Mouse (Mus musculus) ovary, postnatal 36 days (tissue): ENCODE measurements around the gene Arhgap45.

Experiments used
- DNase-seq: peaks from one replicate; pipeline ENCODE4 v3.0.0; 2022; ENCODE audit warnings: low spot score, mixed read lengths

Gene Arhgap45

DNA sequence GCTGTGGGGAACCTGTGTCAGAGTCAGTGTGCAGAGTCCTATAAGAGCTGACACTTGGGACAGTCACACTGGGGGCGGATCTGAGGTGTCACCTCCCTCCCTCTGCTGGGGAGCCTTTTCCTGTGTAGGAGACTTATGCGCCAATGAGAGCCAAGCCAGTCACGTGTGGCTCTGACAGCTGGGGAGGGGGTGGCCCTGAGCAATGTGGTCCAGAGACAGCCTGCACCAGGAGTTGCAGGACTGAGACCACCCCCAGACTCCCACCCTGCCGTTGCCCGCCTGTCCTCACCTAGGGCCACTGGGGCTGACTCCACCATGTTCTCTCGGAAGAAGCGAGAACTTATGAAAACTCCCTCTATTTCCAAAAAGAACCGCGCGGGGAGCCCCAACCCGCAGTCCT is at the start of gene Arhgap45:
Gene Arhgap45, plus strand, starts transcription at position 143 of the 400 bp plus-strand sequence.
- no peak for DNase-seq

DNA sequence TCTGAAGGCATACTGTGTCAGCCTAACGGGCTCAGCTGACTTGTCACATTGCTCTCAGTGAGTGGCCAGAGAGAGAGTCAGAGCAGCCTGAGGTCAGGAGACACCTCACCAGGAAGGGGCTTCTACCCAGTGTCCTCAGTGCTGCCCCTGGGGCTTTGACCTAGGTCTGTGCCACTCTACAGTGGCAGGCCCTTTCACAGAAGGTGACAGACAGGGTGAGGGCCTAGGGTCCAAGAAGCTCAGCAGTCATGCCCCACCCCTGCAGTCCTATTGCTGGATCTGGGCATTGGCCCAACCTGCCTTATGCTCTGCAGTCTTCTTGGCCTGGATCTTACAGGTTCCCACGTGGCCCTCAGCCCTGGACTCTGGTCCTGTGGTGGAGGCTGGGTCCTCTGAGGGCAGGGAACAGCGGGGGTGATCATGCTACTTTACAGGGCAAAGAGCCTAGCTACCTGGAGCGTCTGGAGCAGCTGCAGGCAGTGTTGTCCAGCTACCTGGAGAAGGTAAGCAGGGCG is 49.5 kb upstream of the Arhgap45 start:
- DNase-seq = no peak

DNA sequence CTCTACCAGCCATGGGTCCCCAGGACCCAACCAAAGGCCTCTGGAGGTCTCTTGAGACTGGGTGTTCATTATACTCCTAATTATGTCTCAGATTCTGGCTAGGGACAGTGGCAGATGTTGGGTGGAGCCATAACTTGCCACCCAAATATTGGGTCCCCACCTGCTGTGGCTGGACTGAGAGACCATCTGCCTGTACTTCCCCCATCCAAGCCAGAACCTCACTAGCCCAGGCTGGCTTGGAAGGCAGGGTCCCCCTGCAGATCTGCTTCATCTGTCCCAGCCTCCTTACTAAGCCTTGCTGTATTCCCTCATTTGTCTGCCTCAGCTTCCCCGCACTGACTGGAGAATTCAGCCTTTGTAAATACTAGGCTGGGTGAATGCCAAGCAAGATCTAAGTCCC is 48.3 kb upstream of the Arhgap45 start:
- no peak for DNase-seq

DNA sequence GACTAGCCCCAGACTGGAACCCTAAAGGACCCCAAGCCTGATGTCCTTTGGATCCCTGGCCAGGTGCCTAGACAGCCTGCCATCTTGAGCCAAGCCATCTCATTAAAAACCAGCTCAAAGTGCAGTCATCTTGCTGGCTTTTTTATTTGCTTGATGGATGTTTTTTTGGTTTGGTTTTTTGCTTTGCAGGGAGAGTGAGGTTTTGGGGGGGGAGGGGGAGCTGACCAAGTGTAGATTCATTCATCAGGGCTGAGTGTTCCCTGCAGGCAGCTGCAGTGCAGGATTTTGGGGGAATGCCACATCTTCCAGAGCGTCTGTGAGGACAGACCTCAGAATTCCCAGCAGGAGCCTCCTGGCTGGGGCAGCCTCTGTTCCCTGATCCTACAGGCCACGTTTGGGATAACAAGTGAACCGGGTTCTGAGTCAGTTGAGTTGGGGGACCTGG is 47.3 kb upstream of the Arhgap45 start:
- DNase-seq = no peak

DNA sequence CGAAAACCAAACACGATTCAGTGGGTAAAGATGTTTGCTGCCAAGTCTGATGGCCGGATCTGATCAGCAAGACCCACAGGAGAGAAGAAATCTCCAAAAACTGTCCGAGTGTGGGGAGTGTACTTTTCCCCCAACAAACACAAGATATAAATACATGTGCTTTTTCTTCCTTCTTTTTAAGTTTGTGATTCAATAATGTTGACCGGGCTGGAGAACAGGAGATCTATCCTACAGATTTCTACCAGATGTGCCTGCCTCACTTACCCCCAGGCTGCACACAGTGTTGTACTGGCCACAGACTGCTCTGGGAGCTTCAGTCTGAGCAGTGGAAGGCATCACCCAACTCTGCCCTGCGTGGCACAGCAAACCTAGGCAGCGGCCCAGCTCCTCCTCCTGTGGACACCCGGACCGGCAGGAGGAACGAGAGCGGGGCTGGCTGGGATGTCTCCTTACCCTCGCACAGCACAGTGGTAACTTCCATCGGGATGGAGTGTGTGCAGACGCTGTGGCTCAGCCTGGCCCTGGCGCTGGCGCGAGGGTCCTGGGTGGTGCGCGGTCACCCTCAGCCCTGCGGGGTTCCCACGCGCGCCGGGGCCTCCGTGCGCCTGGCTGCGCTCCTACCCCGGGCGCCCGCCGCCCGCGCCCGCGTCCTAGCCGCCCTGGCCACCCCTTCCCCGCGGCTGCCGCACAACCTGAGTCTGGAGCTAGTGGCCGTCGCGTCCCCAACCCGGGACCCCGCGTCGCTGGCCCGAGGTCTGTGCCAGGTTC is 45.9 kb upstream of the Arhgap45 start, which contains the start of gene Grin3b:
Gene Grin3b, plus strand, starts transcription at position 301 of the 768 bp plus-strand sequence.
- DNase-seq = no peak

DNA sequence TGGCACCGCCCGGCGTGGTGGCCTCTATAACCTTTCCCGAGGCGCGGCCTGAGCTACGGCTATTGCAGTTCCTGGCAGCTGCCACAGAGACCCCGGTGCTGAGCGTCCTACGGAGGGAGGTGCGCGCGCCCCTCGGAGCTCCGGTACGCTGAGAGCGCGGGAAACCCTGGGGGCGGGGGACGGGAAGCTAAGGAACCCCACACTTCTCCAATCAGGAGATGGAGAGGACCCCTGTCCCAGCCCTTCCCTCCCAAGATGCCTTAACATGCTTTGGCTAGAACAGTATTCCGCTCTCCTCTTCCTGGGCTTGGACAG is 45.3 kb upstream of the Arhgap45 start:
- no peak for DNase-seq

DNA sequence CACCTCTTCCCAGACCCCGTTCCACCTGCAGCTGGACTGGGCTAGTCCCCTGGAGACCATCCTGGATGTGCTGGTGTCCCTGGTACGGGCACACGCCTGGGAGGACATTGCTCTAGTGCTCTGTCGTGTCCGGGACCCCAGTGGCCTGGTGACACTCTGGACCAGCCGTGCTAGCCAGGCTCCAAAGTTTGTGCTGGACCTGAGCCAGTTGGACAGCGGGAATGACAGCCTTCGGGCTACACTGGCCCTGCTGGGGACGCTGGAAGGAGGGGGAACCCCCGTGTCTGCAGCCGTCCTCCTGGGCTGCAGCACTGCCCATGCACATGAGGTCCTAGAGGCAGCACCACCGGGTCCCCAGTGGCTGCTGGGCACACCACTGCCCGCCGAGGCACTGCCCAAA is 43.6 kb upstream of the Arhgap45 start:
- no peak for DNase-seq

DNA sequence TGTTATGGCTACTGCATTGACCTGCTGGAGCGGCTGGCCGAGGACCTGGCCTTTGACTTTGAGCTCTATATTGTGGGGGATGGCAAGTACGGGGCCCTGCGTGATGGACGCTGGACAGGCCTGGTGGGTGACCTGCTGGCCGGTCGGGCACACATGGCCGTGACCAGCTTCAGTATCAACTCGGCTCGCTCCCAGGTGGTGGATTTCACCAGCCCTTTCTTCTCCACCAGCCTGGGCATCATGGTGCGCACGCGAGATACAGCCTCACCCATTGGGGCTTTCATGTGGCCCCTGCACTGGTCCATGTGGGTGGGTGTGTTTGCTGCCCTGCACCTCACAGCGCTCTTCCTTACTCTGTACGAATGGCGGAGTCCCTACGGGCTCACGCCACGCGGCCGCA is 42.4 kb upstream of the Arhgap45 start:
- no peak for DNase-seq

DNA sequence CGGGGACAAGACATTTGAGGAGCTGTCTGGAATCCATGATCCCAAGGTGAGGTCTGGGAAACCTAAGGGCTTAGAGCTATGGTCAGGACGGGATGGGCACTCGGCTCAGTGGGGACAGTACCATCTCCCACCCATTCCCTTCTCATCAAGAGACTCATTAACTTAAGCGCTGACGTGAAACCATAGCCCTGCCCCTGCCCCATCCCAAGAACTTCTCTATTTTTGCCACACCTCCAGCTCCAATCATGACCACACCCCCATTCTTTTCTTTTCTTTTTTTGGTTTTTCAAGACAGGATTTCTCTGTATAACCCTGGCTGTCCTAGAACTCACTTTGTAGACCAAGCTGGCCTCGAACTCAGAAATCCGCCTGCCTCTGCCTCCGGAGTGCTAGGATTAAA is 41.8 kb upstream of the Arhgap45 start:
- DNase-seq = no peak

DNA sequence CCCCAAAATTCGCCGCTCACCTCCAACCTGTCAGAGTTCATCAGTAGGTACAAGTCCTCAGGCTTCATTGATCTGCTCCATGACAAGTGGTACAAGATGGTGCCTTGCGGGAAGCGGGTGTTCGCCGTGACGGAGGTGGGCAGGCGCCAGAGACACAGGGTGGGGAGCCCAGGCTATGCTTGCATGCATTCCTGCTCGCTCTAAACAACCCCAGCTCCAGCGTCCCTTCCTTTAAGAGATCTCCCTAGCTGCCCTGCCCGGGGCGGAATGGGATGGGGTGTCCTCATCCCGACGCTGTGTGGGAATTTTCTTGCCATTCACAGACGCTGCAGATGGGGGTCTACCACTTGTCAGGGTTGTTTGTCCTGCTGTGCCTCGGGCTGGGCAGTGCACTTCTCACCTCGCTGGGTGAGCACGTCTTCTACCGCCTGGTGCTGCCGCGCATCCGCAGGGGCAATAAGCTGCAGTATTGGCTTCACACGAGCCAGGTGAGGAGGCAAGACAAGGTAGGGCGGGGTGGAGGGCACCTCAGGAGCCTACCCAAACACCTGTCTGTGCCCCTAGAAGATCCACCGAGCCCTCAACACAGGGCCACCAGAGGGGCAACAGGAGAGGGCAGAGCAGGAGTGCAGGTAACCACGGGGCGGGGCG is 40.3 kb upstream of the Arhgap45 start:
- DNase-seq = no peak

DNA sequence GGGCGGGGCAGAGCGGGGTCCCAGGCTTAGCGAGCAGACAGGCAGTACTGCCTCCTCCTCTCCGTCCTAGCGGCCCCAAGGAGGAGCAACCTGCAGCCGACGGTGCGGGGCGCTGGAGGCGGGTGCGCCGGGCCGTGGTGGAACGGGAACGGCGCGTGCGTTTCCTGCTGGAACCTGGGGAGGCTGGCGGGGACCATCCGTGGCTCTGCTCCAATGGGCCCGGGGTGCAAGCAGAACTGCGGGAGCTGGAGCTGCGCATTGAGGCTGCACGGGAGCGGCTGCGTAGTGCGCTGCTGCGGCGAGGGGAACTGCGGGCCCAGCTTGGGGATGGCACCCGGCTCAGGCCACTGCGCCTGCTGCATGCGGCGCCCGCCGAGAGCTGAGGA is 39.7 kb upstream of the Arhgap45 start:
- DNase-seq = no peak

DNA sequence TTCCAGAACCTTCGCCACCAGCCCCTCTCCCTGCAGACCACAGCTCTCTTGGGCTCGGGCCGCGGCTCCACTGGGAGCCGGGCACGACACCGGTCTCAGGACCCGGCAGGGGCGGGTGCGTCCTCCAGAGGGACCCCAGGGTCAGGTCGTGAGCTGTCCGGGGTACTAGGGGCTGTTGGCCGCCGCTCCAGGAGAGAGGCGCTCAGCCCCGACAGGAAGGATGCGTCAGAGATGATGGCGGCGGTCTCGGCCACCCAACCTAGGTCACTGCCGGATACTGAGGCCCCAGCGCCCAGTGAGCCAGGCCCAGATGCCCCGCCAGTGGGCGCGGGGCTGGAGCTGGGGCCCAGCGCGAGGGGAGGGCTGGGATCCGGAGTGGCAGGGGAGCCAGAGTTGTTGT is 39.1 kb upstream of the Arhgap45 start:
- no peak for DNase-seq

DNA sequence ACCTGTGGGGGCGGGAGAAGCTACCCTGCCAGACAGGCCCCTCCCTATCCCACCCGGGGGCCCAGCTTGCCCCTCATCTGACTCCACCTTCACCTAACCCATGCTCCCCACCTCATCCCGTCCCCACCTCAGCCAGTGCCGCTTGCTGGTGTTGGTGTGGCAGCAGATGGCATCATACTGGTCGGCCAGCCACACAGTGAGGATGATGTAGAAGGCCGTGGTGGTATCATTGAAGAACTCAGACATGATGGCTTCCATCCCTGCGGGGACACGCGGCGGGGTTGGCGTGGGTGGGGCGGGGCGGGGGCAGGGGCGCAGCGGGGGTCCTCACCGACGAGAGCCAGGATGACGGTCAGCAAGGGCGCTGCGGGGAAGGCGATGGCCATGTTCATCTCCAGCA is 38.4 kb upstream of the Arhgap45 start:
- DNase-seq = no peak

DNA sequence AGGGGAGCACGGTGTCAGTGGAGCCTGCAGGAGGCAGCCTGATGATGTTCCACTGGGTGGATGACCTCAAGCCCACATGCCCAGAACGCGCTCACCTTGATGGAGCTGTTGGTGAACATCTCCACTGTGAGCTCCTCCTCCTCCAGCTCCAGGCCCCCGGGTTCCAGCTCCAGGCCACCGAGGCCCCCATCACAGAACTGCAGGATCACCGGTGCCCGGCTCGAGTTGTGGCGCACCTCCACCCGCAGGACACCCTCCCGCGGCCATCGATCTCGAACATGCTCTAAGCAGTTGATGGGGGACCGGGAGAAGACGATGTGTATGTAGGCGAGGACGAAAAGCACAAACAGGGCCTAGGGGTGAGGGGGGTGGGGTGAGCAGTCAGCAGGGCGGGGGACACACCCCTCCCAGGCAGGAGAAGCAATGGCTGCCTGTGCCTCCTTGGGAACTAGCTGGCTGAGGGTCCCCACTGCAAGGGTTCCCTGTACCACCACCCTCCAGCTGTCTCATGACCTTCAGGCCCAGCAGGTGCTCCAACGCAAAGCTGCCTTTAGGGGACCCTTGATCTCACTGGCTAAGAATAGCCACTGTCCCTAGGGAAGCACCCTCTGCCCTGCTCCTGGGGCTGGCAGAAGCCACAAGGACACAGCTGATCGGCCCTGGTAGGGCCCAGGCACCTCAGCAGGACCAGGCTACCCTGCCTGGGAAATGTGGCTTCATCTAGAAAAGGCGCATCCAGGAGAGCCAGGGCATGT is 36.9 kb upstream of the Arhgap45 start:
- no peak for DNase-seq

DNA sequence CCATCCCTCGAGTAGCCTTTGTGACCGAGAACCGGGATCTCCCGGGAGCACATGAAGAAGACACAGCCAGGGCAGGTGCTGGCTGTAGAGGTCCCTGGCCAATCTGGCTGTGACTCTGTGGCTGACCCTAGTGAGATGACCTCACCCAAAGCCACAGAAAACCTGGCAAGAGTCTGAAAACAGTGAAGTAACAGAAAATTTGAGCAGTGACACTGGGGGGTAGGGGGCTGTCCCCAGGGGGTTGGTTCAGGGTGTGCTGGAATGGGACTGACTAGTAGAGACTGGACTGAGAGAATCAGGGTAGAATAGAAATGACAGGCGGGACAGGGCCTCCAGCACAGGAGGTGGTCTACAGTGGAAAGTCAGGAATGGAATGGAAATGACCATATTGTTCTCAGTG is 33.2 kb upstream of the Arhgap45 start:
- no peak for DNase-seq

DNA sequence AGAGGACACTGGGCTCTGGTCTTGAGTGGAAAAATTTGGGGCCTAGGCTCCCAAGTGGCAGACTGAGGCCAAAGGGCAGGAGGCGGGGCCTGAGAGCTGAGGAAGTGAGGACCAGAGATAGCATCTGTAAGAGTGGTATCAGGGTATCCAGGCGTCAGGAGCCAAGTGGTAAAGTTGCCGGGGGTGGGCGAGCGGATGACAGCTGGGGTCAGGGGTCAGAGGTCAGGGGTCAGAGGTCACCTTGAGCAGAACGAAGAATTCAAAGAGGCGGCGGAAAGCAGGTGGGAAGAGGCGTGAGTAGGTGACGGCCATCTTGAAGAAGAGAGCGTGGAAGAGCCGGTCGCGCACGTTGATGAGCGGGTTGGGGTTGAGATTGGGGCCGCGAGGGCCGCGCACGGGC is 32.8 kb upstream of the Arhgap45 start:
- DNase-seq = peak; percentile 60

DNA sequence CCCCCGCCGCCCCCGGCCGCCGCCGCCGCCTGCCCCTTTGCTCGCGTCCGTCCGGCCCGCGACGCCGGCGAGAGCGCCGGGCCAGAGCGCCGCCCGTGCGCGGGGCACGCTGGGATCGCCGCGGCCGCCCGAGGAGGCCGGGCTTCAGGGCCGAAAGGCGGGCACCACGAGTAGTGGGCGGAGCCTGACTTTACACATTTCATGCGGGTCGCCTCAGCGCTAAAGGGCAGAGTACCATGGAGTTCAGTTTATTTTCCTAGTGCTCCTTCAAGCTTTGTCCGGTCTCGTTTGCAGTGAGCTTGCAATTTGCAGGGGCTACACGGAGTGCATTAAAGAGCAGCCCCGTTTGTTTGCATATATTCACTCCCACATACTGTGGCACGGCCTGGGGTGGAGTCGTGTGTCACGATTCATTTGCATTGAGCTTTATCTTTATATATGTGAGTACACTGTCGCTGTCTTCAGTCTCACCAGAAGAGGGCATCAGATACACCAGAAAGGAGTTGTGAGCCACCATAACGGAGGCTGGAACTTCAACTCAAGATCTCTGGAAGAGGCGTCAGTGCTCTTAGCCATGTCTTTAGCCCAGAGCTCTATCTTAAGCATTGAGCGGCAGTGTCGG is 32.1 kb upstream of the Arhgap45 start, which contains the start of gene Tmem259:
Gene Tmem259, minus strand, starts transcription at position 136 of the 622 bp plus-strand sequence.
- DNase-seq = peak; percentile 88

DNA sequence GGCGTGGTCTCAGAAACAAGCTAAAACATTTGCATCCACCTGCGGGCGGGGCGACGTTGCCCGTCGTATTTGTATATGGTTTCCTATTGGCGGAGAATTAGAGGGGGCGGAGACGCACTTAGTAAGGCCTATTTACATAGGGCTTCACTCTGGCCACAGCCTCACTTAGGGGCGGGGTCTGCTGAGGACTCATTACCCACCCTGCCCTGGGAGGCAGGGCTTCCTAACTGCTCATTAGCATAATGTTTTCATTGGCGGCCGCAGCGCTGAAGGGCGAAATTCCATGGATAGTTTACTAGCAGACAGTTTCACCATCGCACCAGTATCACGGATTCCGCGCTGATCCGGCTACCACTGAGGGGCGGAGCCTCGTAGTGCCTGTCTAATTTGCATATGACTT is 31.6 kb upstream of the Arhgap45 start:
- peak; percentile 89 for DNase-seq

DNA sequence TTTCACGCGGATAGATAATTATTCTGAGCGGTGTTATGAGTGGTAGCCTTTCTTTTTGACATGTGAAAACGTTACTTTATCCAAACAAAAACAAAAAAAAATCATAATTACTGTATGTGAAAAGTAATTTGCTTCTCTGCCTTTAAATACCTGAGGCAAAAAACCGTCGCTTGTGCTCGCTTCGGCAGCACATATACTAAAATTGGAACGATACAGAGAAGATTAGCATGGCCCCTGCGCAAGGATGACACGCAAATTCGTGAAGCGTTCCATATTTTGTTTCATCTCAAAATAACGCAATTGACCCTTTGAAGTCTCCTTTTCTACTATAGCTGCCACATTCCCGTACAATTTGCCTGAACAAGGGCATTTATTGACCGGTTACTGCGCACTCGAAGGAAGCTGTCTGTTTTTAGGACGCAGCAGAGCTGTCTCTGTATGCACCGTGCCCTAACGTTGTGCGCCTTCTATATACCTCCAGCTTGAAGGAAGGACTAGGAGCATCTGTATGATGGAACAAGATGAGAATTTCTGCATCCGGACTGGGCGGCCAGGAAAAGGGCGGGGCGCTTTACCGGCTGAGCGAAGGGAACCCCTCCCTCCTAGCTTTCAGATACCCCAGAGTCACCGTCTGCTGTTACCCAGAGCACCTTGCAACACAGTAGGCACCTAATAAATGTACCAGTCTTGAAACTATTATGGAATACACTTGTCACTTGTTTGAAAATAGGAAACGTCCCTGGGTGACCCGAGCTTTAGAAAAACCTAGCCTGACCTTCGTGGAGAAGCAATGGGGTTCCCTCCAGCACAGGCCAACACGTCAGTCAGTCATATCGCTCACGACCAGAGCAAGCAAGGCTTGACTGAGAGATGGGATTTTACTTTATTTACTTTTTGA is 30.9 kb upstream of the Arhgap45 start:
- DNase-seq = no peak

DNA sequence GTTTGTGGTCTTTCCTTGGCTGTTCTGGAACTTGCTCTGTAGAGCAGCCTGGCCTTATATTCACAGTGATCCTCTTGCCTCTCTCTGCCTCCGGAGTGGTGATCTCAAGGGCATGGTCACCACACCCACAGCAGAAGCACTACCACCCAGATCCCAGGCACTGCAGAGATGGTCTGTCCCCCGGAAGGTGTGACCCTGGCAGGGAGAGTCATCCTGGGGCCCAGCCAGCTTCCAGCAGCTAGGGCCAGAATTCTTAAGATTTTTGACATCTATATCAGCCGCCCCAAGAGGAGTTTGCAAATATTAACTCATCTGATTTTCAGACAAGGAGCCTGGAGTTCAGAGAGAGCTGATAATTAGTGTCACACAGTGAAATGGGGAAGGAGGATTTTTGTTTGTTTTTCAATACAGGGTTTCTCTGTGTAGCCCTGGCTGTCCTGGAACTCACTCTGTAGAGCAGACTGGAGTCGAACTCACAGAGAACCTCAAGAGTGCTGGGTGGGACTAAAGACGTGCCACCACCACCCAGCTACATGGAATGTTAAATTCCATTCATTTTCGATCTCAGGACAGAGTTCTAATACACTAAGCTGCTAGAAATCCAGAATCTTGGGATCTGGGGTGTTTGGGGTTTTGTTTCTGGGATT is 30.1 kb upstream of the Arhgap45 start:
- no peak for DNase-seq

DNA sequence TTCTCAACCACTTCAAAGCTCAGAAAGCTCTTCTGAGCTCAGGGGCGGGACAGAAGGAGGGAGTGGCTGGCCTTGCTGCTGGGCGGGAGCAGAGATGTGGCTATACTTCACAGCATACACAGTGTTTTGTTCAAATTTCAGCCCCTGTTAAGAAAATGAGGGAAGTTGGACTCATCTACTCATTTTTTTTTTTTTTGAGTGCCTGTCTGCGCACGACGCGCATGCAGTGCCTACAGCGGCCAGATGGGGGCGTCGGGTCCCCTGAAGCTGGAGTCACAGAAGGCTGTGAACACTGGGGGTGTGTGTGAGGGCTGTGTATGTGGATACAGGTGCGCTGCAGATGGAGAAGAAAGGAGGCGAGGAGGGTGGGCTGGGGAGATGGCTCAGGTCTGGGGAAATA is 29.5 kb upstream of the Arhgap45 start:
- peak; percentile 80 for DNase-seq
